Mouse (Mus musculus) thymus, adult 2 months (tissue): ENCODE measurements at regions not wholly inside any gene's neighbourhood (a gene's known extent, or its start where the extent isn't known, plus 50 kb on each side); places are given as distances from the start of the nearest gene placed in this dataset.

Experiments
- CTCF ChIP-seq: fragments of 200-500 bp; IDR thresholded peaks from 2 replicates; pipeline ENCODE4 v1.5.1; 2012; ENCODE audit warnings: mild to moderate bottlenecking, control low read depth, low read length, moderate library complexity, borderline replicate concordance; ENCODE audit not compliant: control insufficient read depth, poor library complexity, insufficient read depth; ENCODE audit errors: extremely low read depth
- POLR2A ChIP-seq: fragments of 200-500 bp; IDR thresholded peaks from 2 replicates; pipeline ENCODE4 v1.6.1; 2012; ENCODE audit warnings: mild to moderate bottlenecking, low read length, control low read depth, moderate library complexity; ENCODE audit not compliant: control insufficient read depth, poor library complexity, insufficient read depth; ENCODE audit errors: extremely low read depth

GRCm38 (mm10) chr13:112160173-112160641 lies 128.0 kb upstream of the Ankrd55 start:
- TF ChIP-seq CTCF (no peak), POLR2A (no peak)
